8 mouse cellular contexts compared by ENCODE assay signal in the genomic region with DNA sequence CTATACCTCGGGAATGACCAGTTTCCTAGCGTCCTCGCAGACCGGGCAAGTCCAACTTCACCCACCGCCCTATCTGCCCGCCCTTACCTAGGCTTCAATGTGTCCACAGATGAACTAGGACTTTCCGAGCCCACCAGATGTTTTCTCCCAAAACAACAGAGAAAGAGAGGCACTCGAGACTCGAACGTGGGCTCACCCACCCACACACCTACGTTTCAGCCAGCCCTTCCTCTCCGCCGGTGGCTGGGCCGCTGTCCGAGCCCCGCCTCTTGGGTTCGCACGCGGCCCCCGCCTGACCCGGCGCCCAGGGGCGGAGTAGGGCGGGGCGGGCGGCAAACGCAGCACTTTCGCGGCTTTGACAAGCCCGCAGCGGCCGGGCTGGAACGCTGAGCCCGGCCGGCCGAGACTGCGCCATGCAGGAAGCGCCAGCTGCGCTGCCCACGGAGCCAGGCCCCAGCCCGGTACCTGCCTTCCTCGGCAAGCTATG. TPM values are rescaled to one million over a fixed set of nuclear protein-coding genes. Genes with fewer than 3 reads are reported as not detected.
A peak's percentile ranks its signal among the peaks of the same experiment; 100 is the strongest.
DNase-seq lines count a peak whose midpoint lies in the region; ATAC-seq and TF ChIP-seq lines count a peak whose summit lies in the region.

A gene (plus strand): TSS at position 341 of the 487 bp plus-strand sequence.

- peaks cover 3% of the 10 kb centered on the region; the same call in 1 of the 2 replicates for H3K9me3 ChIP-seq in forebrain, embryonic 16.5 days (ENCODE audit: control insufficient read depth, low read length)
- H3K9me3 ChIP-seq in hindbrain, embryonic 15.5 days, result no peaks in the 10 kb centered on the region
- peaks cover 6% of the 10 kb centered on the region; the same call in 1 of the 2 replicates for H3K9me3 ChIP-seq in liver, embryonic 11.5 days (ENCODE audit: control insufficient read depth, low read length)
- H3K9me3 ChIP-seq in midbrain, postnatal 0 days (ENCODE audit: low read length), result no peaks in the 10 kb centered on the region

- no peak within 1 kb of the TSS for H3K4me3 ChIP-seq in bone marrow, adult 2 months (replicated peaks; ENCODE audit: control insufficient read depth, low read depth, low read length)
- peak within 1 kb of the TSS; percentile 57 for H3K4me3 ChIP-seq in forebrain, embryonic 16.5 days (replicated peaks; ENCODE audit: low read length)
- peak within 1 kb of the TSS; percentile 45 for H3K4me3 ChIP-seq in hindbrain, embryonic 15.5 days
- H3K4me3 ChIP-seq in liver, embryonic 11.5 days (ENCODE audit: low read depth, low read length), result peak within 1 kb of the TSS; percentile 45
- peak within 1 kb of the TSS; percentile 50 for H3K4me3 ChIP-seq in midbrain, postnatal 0 days (ENCODE audit: low read depth, low read length)

- WGBS in bone marrow, adult 2 months, result 5% methylated on average over 42 of the region's 42 CpGs
- WGBS in forebrain, embryonic 16.5 days, result under 1% methylated on average over 42 of the region's 42 CpGs
- WGBS in hindbrain, embryonic 15.5 days, result under 1% methylated on average over 42 of the region's 42 CpGs
- 2% methylated on average over 42 of the region's 42 CpGs for WGBS in liver, embryonic 11.5 days
- under 1% methylated on average over 42 of the region's 42 CpGs for WGBS in midbrain, postnatal 0 days

- TF ChIP-seq CTCF in bone marrow, adult 2 months (IDR thresholded peaks at IDR 0.05; ENCODE audit: control insufficient read depth, insufficient read depth, low read length), result no peak
- no peak for TF ChIP-seq CTCF in midbrain, postnatal 0 days (IDR thresholded peaks at IDR 0.05)

- H3K27me3 ChIP-seq in forebrain, embryonic 16.5 days (replicated peaks; ENCODE audit: control insufficient read depth, insufficient read depth, low read length), result peaks cover 94% of the 10 kb centered on the region
- H3K27me3 ChIP-seq in hindbrain, embryonic 15.5 days, result peaks cover 85% of the 10 kb centered on the region
- peaks cover 87% of the 10 kb centered on the region for H3K27me3 ChIP-seq in liver, embryonic 11.5 days (replicated peaks; ENCODE audit: control insufficient read depth, insufficient read depth, low read length)
- peaks cover 70% of the 10 kb centered on the region for H3K27me3 ChIP-seq in midbrain, postnatal 0 days (ENCODE audit: insufficient read depth, low read length)

- no peak within 1 kb of the TSS; the same call in 1 of the 2 replicates for H3K27ac ChIP-seq in bone marrow, adult 2 months (ENCODE audit: control insufficient read depth, insufficient read depth, low read depth, low read length, poor library complexity)
- no peak within 1 kb of the TSS for H3K27ac ChIP-seq in forebrain, embryonic 16.5 days (ENCODE audit: low read length)
- peak within 1 kb of the TSS; percentile 36 for H3K27ac ChIP-seq in hindbrain, embryonic 15.5 days (replicated peaks)
- no peak within 1 kb of the TSS for H3K27ac ChIP-seq in liver, embryonic 11.5 days (ENCODE audit: low read depth, low read length)
- 0 out of 2 replicates have a peak within 1 kb of the TSS, but pooled peaks have one; percentile 32 for H3K27ac ChIP-seq in midbrain, postnatal 0 days (ENCODE audit: low read depth, low read length)

- peak within 1 kb of the TSS; percentile 90 for H3K4me2 ChIP-seq in forebrain, embryonic 16.5 days (ENCODE audit: low read length)
- peak within 1 kb of the TSS; percentile 84 for H3K4me2 ChIP-seq in hindbrain, embryonic 15.5 days
- peak within 1 kb of the TSS; percentile 73 for H3K4me2 ChIP-seq in liver, embryonic 11.5 days
- peak within 1 kb of the TSS; percentile 65 for H3K4me2 ChIP-seq in midbrain, postnatal 0 days (ENCODE audit: low read depth, low read length, poor library complexity, severe bottlenecking)

- H3K9ac ChIP-seq in forebrain, embryonic 16.5 days (replicated peaks; ENCODE audit: low read depth, low read length), result peak within 1 kb of the TSS; percentile 61
- H3K9ac ChIP-seq in hindbrain, embryonic 15.5 days, result peak within 1 kb of the TSS; percentile 40
- no peak within 1 kb of the TSS; the same call in 1 of the 2 replicates for H3K9ac ChIP-seq in liver, embryonic 11.5 days (ENCODE audit: low read depth, low read length)
- peak within 1 kb of the TSS; percentile 44; the same call in 1 of the 2 replicates for H3K9ac ChIP-seq in midbrain, postnatal 0 days (replicated peaks; ENCODE audit: low read length, poor library complexity, severe bottlenecking)

- peak; percentile 32; the same call in 1 of the 2 replicates for TF ChIP-seq POLR2A in bone marrow, adult 2 months (IDR thresholded peaks at IDR 0.05; ENCODE audit: borderline replicate concordance, control insufficient read depth, low read depth, low read length)

- no peaks in the 10 kb centered on the region for H3K4me1 ChIP-seq in bone marrow, adult 2 months (ENCODE audit: control insufficient read depth, insufficient read depth, low read length)
- peaks cover 31% of the 10 kb centered on the region for H3K4me1 ChIP-seq in forebrain, embryonic 16.5 days (replicated peaks; ENCODE audit: control insufficient read depth, insufficient read depth, low read length)
- H3K4me1 ChIP-seq in hindbrain, embryonic 15.5 days (replicated peaks), result peaks cover 36% of the 10 kb centered on the region
- peaks cover 30% of the 10 kb centered on the region for H3K4me1 ChIP-seq in liver, embryonic 11.5 days (replicated peaks; ENCODE audit: control insufficient read depth, insufficient read depth, low read length)
- 0 out of 2 replicates have a peak, but pooled peaks cover 6% of the 10 kb centered on the region for H3K4me1 ChIP-seq in midbrain, postnatal 0 days (ENCODE audit: insufficient read depth, low read length)

- no peak for ATAC-seq in forebrain, embryonic 16.5 days
- no peak for ATAC-seq in hindbrain, embryonic 15.5 days (ENCODE audit: low FRiP score, low read depth)
- 0 out of 2 replicates have a peak, but pooled peaks have one; percentile 22 for ATAC-seq in liver, embryonic 11.5 days (replicated peaks; ENCODE audit: low FRiP score)
- ATAC-seq in midbrain, postnatal 0 days (ENCODE audit: low FRiP score), result no peak

- no peaks in the 10 kb centered on the region for H3K36me3 ChIP-seq in forebrain, embryonic 16.5 days (ENCODE audit: control insufficient read depth, insufficient read depth)
- H3K36me3 ChIP-seq in hindbrain, embryonic 15.5 days, result no peaks in the 10 kb centered on the region
- H3K36me3 ChIP-seq in liver, embryonic 11.5 days (ENCODE audit: control insufficient read depth, insufficient read depth, low read length), result no peaks in the 10 kb centered on the region
- no peaks in the 10 kb centered on the region for H3K36me3 ChIP-seq in midbrain, postnatal 0 days (ENCODE audit: insufficient read depth, low read length)

- peak; percentile 59 for DNase-seq in ovary, adult 18-20 months (ENCODE audit: low spot score)
- DNase-seq in ovary, postnatal 14 days (ENCODE audit: low spot score), result no peak
- no peak for DNase-seq in liver, embryonic 11.5 days (ENCODE audit: low spot score)
- no peak for DNase-seq in midbrain, postnatal 0 days (ENCODE audit: low spot score)
- no peak for DNase-seq in thymus, adult 18-20 months

RNA-seq across cellular contexts. Expression of the gene that starts here (rescaled TPM):
- polyA plus RNA-seq in bone marrow, adult 2 months (2011; ENCODE audit: insufficient read depth, insufficient read length, low replicate concordance, missing spikeins), result 0.95 TPM in 1 of 2 replicates, not detected in the other
- polyA plus RNA-seq in forebrain, embryonic 16.5 days (2015; fragmentation: Nextera tagmentation; extraction: Ambion mirVana), result 0.25 TPM in 1 of 2 replicates, not detected in the other
- polyA plus RNA-seq in hindbrain, embryonic 15.5 days (2015; fragmentation: Nextera tagmentation; extraction: Ambion mirVana), result 0.54 and 0.76 TPM in 2 replicates
- polyA plus RNA-seq in liver, embryonic 11.5 days (2014; fragmentation: Nextera tagmentation; extraction: Ambion mirVana), result 0.19 TPM in 1 of 2 replicates, not detected in the other
- 0.33 TPM in 1 of 2 replicates, not detected in the other for total RNA-seq in midbrain, postnatal 0 days (2014; rRNA removed)
- 0.43 and 0.59 TPM in 2 replicates for polyA plus RNA-seq in midbrain, postnatal 0 days (2015; fragmentation: Nextera tagmentation; extraction: Ambion mirVana)

Comparison
In these comparisons a context has a peak if more than half of its experiments do, and no peak if none do; other contexts are left out.
1. Peak in ATAC-seq, H3K4me3 ChIP-seq and H3K4me2 ChIP-seq in liver, embryonic 11.5 days; RNA of the gene not detected or under 1 TPM.
2. H3K27ac ChIP-seq: peak in hindbrain, embryonic 15.5 days (single experiment) and midbrain, postnatal 0 days (single experiment); none in bone marrow, adult 2 months (single experiment), forebrain, embryonic 16.5 days (single experiment) and liver, embryonic 11.5 days (single experiment).
3. Peak in every context shown above with its lines, with median percentiles within 50 percentile points of each other: H3K4me2 ChIP-seq.